Mouse (Mus musculus) activated CD4-positive, CD25-positive, alpha-beta regulatory T cell, adult 4 months (primary cell): ENCODE measurements at regions not wholly inside any gene's neighbourhood (a gene's known extent, or its start where the extent isn't known, plus 50 kb on each side); places are given as distances from the start of the nearest gene placed in this dataset.

Source experiments
- ATAC-seq: one replicate; pipeline ENCODE4 v1.8.0; 2017

GRCm38 (mm10) chr19:33053199-33053867 lies 296.0 kb downstream of the Pten start:
- ATAC-seq: peak; percentile 36

DNA sequence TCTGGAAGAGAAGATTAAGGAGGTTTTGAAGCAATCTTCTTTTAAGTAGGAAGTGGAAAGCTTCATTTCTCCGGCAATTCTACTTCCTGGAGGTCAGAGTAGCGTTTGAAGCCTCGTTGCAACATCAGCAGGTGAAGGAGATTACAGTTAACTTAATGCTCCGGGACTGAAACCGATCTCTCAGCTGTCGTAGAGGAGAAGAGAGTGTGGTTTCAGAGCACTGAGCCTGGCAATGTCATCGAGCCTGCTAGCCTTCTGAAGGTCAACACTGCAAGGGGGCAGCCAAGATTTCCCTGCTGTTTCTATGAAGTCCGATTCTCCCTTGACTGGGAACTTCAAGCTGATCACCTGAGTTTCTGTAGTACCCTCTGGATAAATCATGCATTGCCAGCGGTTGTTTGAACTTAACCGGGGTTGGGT lies 299.1 kb downstream of the Pten start:
- ATAC-seq: no peak

DNA sequence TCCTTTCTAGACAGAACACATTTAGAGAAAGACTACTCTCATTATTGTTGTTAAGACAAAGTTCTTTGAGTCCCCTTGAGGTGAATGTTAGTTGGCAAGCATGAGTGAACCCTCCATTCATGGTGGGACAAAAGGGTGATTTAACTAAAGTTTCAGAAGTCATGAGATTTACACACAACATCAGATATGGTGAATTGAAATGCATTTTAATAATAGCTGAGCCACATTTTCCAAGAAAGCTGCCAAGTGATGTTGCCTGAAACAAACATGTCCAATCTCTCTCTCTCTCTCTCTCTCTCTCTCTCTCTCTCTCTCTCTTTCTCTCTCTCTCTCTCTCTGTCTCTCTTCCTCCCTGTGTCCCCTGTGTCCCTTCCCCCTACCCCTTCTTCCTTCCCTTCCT lies 303.7 kb downstream of the Pten start:
- ATAC-seq: no peak

DNA sequence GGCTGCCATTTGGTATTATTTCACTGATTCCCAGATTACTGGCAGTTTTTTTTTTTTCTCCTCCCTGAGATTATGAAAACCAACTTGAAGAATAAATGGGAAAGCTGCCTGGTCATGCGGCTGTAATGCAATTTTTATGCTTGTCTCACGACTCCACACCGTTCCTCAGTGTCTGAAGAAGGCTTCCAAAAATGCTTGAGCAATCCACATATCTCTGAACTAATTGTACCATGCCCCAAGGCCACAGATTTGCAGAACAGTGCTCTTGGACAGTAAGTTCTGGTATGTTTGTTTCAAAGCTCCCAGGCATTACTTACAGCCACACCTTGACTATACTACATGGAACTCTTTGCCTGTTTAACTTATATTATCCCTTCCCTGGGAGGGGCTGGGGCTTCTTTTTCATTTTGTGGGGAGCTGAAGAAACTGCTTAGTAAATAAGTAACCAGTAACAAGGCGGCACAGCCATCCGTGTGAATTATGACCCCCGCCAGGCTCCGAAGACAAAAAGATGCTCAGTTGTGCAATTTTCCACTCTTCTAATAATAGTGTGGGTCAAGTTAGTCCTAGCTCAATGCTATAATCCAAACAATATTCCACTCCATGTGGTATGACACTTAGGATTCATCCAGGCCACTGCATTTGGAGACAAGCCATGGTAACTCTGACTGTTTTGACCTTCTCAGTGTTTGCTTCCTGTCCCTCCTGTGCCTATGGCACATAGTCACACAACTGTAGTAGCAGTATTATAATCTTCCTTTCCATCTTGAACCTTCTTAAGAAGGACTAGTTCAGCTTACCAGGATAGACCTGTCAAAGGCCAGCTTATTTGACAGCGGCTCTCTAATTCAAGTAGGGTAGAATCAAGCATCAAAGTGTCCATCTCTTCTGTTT lies 305.1 kb downstream of the Pten start:
- ATAC-seq: no peak

GRCm38 (mm10) chr19:33065274-33066200 lies 308.2 kb downstream of the Pten start:
- ATAC-seq: no peak

GRCm38 (mm10) chr19:33068351-33068955 lies 311.2 kb downstream of the Pten start:
- ATAC-seq: no peak

DNA sequence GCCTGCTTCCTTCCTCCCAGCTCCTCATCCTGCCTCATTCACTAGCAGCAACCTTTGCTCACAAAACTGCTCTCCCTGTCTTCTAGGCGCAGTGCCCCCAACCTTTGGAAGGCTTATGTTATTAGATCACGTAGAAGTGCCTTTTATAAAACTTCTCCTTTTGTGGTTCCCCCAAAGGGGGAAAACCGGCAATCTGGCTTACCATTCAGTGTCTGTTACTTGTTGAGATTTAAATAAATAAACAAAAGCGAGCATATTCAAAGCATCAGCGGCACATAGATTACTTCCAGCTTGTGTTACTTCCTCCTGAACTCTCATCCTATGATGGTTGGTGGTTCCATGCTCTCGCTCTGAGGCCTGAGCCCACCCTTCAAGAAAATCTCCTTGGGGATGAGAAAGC lies 312.5 kb downstream of the Pten start:
- ATAC-seq: no peak

GRCm38 (mm10) chr19:33072299-33072698 lies 315.0 kb downstream of the Pten start:
- ATAC-seq: no peak

GRCm38 (mm10) chr19:33074907-33075306 lies 317.2 kb downstream of the Rnls start:
- no peak for ATAC-seq

- no peak for ATAC-seq
Observed at GRCm38 (mm10) chr19:33078681-33079360, 313.3 kb downstream of the Rnls start.

DNA sequence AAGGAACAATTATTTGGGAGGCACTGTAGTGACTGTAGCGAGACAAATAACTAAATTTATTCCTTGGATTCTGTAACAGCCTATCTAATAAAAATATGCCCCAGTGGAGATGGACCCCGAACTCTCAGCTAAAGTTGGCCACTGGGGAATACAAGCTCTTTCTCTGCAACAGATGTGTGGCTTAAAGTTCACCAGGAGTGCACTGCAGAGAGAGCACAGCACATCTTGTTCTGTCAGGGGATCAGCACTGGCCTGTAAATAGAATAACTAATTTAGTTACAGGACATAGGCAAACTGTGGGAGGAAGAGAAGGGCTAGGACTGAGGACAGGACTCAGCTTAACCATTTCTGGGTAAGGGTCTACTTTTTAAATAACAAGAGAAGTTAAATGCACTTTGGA lies 312.1 kb downstream of the Rnls start:
- ATAC-seq: no peak

- ATAC-seq: peak; percentile 84
Observed at GRCm38 (mm10) chr19:33081493-33081892, 310.6 kb downstream of the Rnls start.

GRCm38 (mm10) chr19:33083371-33083770 lies 308.7 kb downstream of the Rnls start:
- ATAC-seq: no peak

DNA sequence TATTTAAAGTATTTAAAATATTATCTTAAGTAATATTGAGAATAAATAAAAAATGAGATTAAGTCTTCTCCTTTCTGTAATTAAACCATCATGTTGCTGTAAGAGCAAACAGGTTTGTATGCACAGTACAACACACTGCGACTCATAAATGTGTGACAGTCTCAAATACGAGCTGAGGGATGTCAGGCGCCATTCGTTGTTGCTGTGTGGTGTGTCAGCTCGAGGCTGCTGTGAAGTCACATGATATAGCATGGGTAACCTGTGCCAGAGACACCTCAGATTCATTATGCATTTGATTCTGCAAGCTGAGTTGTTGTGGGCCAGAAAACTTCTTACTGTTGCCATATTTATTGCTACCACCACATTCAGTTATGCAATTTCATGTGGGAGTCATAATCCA lies 307.4 kb downstream of the Rnls start:
- ATAC-seq: no peak
